Mouse (Mus musculus) cerebellum, postnatal 4 days (tissue): ENCODE data around the gene Clip1.
"Not testable (repeated sequence)": the region's sequence is repeated elsewhere in the genome, so short reads cannot be mapped to it uniquely, and the experiment has no call there.

Experiments used
- DNase-seq, 2 experiments: peaks; one replicate each; pipeline ENCODE4 v3.0.0; 2022; ENCODE audit warnings: low spot score in 2 of 2, mixed read lengths in 1 of 2

Clip1 gene

GRCm38 (mm10) chr5:123684221-123685144, at the start of gene Clip1:
Clip1 (minus strand) TSS chr5:123684618.
- DNase-seq: peak; percentile 44 to 54

- DNase-seq: no peak
Measured at GRCm38 (mm10) chr5:123730981-123731380, 46.6 kb upstream of the Clip1 start.

GRCm38 (mm10) chr5:123723816-123724215, 39.4 kb upstream of the Clip1 start:
- DNase-seq: not testable (repeated sequence)

- peak; percentile 81 to 94 for DNase-seq
Measured at GRCm38 (mm10) chr5:123720328-123721311, 36.2 kb upstream of the Clip1 start, which contains the start of gene Zcchc8. Zcchc8 (minus strand) TSS chr5:123721100.

GRCm38 (mm10) chr5:123714622-123715021, 30.2 kb upstream of the Clip1 start:
- DNase-seq: no peak

GRCm38 (mm10) chr5:123713782-123714181, 29.4 kb upstream of the Clip1 start:
- DNase-seq: no peak

GRCm38 (mm10) chr5:123709571-123709970, 25.2 kb upstream of the Clip1 start:
- no peak for DNase-seq

- no peak for DNase-seq
Measured at GRCm38 (mm10) chr5:123708598-123708997, 24.2 kb upstream of the Clip1 start.

- peak; percentile 36 to 44 for DNase-seq
Measured at GRCm38 (mm10) chr5:123700625-123701024, 16.2 kb upstream of the Clip1 start.

GRCm38 (mm10) chr5:123699198-123699597, 14.8 kb upstream of the Clip1 start:
- peak; percentile 61 to 76 for DNase-seq

- no peak for DNase-seq
Measured at GRCm38 (mm10) chr5:123696961-123697360, 12.5 kb upstream of the Clip1 start.

- no peak for DNase-seq
Measured at GRCm38 (mm10) chr5:123696244-123696643, 11.8 kb upstream of the Clip1 start.

GRCm38 (mm10) chr5:123694468-123694867, 10.1 kb upstream of the Clip1 start:
- DNase-seq: no peak

GRCm38 (mm10) chr5:123683377-123684220, 819 bp downstream of the Clip1 start:
- peak; percentile 25 to 58 for DNase-seq

- no peak for DNase-seq
Measured at GRCm38 (mm10) chr5:123683043-123683376, 1.4 kb downstream of the Clip1 start.

- DNase-seq: no peak
Measured at GRCm38 (mm10) chr5:123682372-123682771, 2.0 kb downstream of the Clip1 start.

GRCm38 (mm10) chr5:123679546-123680263, 4.7 kb downstream of the Clip1 start:
- DNase-seq: no peak

GRCm38 (mm10) chr5:123679106-123679505, 5.3 kb downstream of the Clip1 start:
- no peak for DNase-seq

GRCm38 (mm10) chr5:123675717-123676116, 8.7 kb downstream of the Clip1 start:
- no peak for DNase-seq

GRCm38 (mm10) chr5:123675221-123675620, 9.2 kb downstream of the Clip1 start:
- no peak for DNase-seq

- DNase-seq: no peak
Measured at GRCm38 (mm10) chr5:123671473-123671820, 13.0 kb downstream of the Clip1 start.
